Mouse (Mus musculus) activated CD4-positive, CD25-positive, alpha-beta regulatory T cell, adult 9 weeks (primary cell): ENCODE data around the gene Golim4. TPM values are rescaled to one million over a fixed set of nuclear protein-coding genes. Genes with fewer than 3 reads are reported as not detected.

Experiments used
- polyA plus RNA-seq: library from polyadenylated mRNA; unstranded; fragments of 100-300 nt; shearing (Covaris generic); gene quantifications from one replicate; pipeline ENCODE4 v1.2.1, GENCODE M21; 2017

Golim4 gene
- polyA plus RNA-seq = 13.9 TPM

DNA sequence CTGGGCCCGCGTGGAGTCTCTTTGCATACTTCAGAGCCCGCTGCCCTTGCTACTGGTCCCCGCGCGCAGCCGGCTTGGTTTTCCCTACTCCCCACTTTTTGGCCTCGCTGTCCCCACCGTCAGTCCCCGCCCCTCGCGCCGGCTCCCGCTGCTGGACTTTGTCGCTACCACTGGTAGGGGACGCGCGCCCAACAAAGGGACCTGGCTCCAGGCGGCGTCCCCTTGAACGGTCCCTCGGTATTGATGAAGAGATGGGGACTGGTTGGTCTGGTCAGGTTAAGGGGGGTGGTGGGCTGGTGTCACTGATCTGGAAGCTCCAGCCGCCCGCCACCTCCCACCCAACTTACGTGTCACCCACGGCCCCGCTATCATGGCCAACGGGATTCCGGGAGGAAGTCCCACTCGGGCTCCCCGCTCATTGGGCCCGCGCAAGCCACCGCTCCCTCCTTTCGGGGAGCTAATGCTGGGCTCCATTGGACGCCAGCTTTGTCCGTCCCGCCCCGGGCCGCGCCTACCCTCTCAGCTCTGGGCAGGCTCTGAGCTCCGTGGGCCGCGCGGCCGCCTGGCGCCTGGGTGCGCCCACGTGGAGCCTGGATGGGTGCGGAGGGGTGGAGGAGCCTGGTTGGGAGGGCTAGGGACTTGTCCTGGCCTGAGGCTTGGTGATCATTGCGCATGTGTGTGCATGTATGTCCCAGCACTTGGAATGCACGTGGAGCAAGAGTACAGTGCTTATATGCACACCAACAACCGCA lies at the start of gene Golim4:
Gene Golim4 (minus strand): TSS at position 399 of the 752 bp plus-strand sequence.

Other genes with a start within 250 kb of the Golim4 start
- gene Gm29133, start 208.8 kb downstream of the Golim4 start, polyA plus RNA-seq = not detected
- not detected for gene Fstl5, start 117.3 kb upstream of the Golim4 start, polyA plus RNA-seq